8 mouse cellular contexts compared by ENCODE assay signal in the genomic region with DNA sequence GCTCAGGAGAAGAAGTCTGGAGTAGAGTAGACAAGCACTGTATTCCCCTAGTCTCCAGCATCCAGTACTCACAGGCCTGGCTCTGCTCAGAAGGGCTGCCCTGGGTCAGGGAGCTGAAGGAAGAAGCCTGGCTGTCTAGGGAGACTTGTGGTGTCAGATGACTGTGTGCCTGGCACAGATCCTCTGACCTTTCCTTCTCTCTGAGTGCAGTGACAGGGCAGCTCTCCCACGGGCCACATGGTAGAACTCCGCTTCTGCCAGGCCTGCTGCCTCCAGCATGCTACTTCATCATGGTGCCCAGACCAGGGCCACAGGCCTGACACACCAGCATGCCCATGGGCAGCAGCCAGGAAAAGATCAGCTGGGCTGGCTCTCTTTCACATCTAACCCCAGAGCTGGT. TPM values are rescaled to one million over a fixed set of nuclear protein-coding genes. Genes with fewer than 3 reads are reported as not detected.
DNase-seq lines count a peak whose midpoint lies in the region; ATAC-seq lines count a peak whose summit lies in the region.

No protein-coding gene starts in this region.

- peak; percentile 86 for DNase-seq in cerebellum, adult 11-12 months
- DNase-seq in 3134 (ENCODE audit: extremely low read depth, insufficient read length, low spot score), result peak; percentile 79
- peak; percentile 87 for DNase-seq in cerebellum, adult 9-11 months
- DNase-seq in heart, postnatal 4 days, result peak; percentile 43

- no peak; the same call in 1 of the 2 replicates for ATAC-seq in cerebellum, adult (ENCODE audit: insufficient number of reproducible peaks, low FRiP score, low TSS enrichment)
- no peak for ATAC-seq in activated CD4-positive, CD25-positive, alpha-beta regulatory T cell, adult 4 months
- ATAC-seq in erythroid progenitor cell, adult 5-6 weeks (replicated peaks; ENCODE audit: low FRiP score, poor library complexity, severe bottlenecking), result no peak
- ATAC-seq in granulocyte monocyte progenitor cell, adult 5-6 weeks (replicated peaks; ENCODE audit: poor library complexity, severe bottlenecking), result no peak

RNA-seq across cellular contexts. Expression of gene Pitpna, which starts 22.0 kb away (rescaled TPM):
- total RNA-seq in heart, postnatal 4 days (2021), result 100 to 1,000 TPM; 150 to 155 TPM
- 10 to 100 TPM; 24.3 to 47.6 TPM for polyA plus RNA-seq in activated CD4-positive, CD25-positive, alpha-beta regulatory T cell, adult 4 months (2017; shearing (Covaris generic))
- total RNA-seq in erythroid progenitor cell, adult 5-6 weeks (2015; ENCODE audit: low replicate concordance), result 39.8 and 49.4 TPM in 2 replicates
- total RNA-seq in erythroid progenitor cell, adult 5-6 weeks (2017; ENCODE audit: low replicate concordance), result 18.0 and 33.4 TPM in 2 replicates
- total RNA-seq in granulocyte monocyte progenitor cell, adult 5-6 weeks (2014; fragmentation: Nextera tagmentation), result 141 and 143 TPM in 2 replicates
- total RNA-seq in granulocyte monocyte progenitor cell, adult 5-6 weeks (2017), result 58.0 and 74.5 TPM in 2 replicates

RNA-seq across cellular contexts. Expression of gene Slc43a2, which starts 34.4 kb away (rescaled TPM):
- total RNA-seq in heart, postnatal 4 days (2021), result 10 to 100 TPM in 1 of 2 experiments, 1 to 10 TPM in 1; 8.9 to 10.5 TPM
- polyA plus RNA-seq in activated CD4-positive, CD25-positive, alpha-beta regulatory T cell, adult 4 months (2017; shearing (Covaris generic)), result 10 to 100 TPM; 18.3 to 18.7 TPM
- 4.3 and 6.3 TPM in 2 replicates for total RNA-seq in erythroid progenitor cell, adult 5-6 weeks (2015; ENCODE audit: low replicate concordance)
- total RNA-seq in erythroid progenitor cell, adult 5-6 weeks (2017; ENCODE audit: low replicate concordance), result 4.5 and 8.2 TPM in 2 replicates
- 12.7 and 20.1 TPM in 2 replicates for total RNA-seq in granulocyte monocyte progenitor cell, adult 5-6 weeks (2014; fragmentation: Nextera tagmentation)
- total RNA-seq in granulocyte monocyte progenitor cell, adult 5-6 weeks (2017), result 6.2 and 7.3 TPM in 2 replicates

RNA-seq across cellular contexts. Expression of gene Scarf1, which starts 52.5 kb away (rescaled TPM):
- total RNA-seq in heart, postnatal 4 days (2021), result 10 to 100 TPM; 14.5 to 15.0 TPM
- under 1 TPM; 0.42 to 0.47 TPM for polyA plus RNA-seq in activated CD4-positive, CD25-positive, alpha-beta regulatory T cell, adult 4 months (2017; shearing (Covaris generic))
- not detected in 2 replicates for total RNA-seq in erythroid progenitor cell, adult 5-6 weeks (2015; ENCODE audit: low replicate concordance)
- total RNA-seq in erythroid progenitor cell, adult 5-6 weeks (2017; ENCODE audit: low replicate concordance), result 0.15 TPM in 1 of 2 replicates, not detected in the other
- 2.0 and 3.8 TPM in 2 replicates for total RNA-seq in granulocyte monocyte progenitor cell, adult 5-6 weeks (2014; fragmentation: Nextera tagmentation)
- 2.3 and 3.4 TPM in 2 replicates for total RNA-seq in granulocyte monocyte progenitor cell, adult 5-6 weeks (2017)

RNA-seq across cellular contexts. Expression of gene Rilp, which starts 56.0 kb away (rescaled TPM):
- 10 to 100 TPM; 24.5 to 24.7 TPM for total RNA-seq in heart, postnatal 4 days (2021)
- not detected for polyA plus RNA-seq in activated CD4-positive, CD25-positive, alpha-beta regulatory T cell, adult 4 months (2017; shearing (Covaris generic))
- not detected in 2 replicates for total RNA-seq in erythroid progenitor cell, adult 5-6 weeks (2015; ENCODE audit: low replicate concordance)
- 0.26 and 1.3 TPM in 2 replicates for total RNA-seq in erythroid progenitor cell, adult 5-6 weeks (2017; ENCODE audit: low replicate concordance)
- 0.17 TPM in 1 of 2 replicates, not detected in the other for total RNA-seq in granulocyte monocyte progenitor cell, adult 5-6 weeks (2014; fragmentation: Nextera tagmentation)
- 0.22 TPM in 1 of 2 replicates, not detected in the other for total RNA-seq in granulocyte monocyte progenitor cell, adult 5-6 weeks (2017)
